Mouse (Mus musculus) ES-E14 (cell line): Measurements from ENCODE around the gene Olfr143. TPM values are rescaled to one million over a fixed set of nuclear protein-coding genes. Genes with fewer than 3 reads are reported as not detected.

ENCODE experiments used
- DNase-seq: peaks from one replicate; pipeline ENCODE4 v3.0.0-alpha.2; 2013; ENCODE audit warnings: low read depth, low spot score
- H3K27ac ChIP-seq: 2 replicates; pipeline ENCODE4 v1.5.1; 2012; ENCODE audit warnings: low read depth, mild to moderate bottlenecking, low read length, moderate library complexity, mixed read lengths; ENCODE audit not compliant: poor library complexity, insufficient read depth, severe bottlenecking
- H3K36me3 ChIP-seq: 2 replicates; pipeline ENCODE4 v1.6.1; 2012; ENCODE audit warnings: mild to moderate bottlenecking, low read length, moderate library complexity, mixed read lengths; ENCODE audit not compliant: control insufficient read depth, poor library complexity, insufficient read depth, severe bottlenecking
- H3K4me1 ChIP-seq, 2 experiments: fragments of 150-350 bp in 1 of 2; sonication (generic) in 1 of 2; 2 replicates each; pipeline ENCODE4 v1.6.1; 2012; ENCODE audit warnings: low read length in 2 of 2, mild to moderate bottlenecking in 1 of 2, mixed read lengths in 1 of 2; ENCODE audit not compliant: control insufficient read depth in 2 of 2, insufficient read depth in 2 of 2, poor library complexity in 1 of 2
- H3K4me3 ChIP-seq, 2 experiments: fragments of 150-350 bp in 1 of 2; sonication (generic) in 1 of 2; 2 replicates each; pipeline ENCODE4 v1.5.1; 2012; ENCODE audit warnings: low read length in 2 of 2, low read depth in 1 of 2, mild to moderate bottlenecking in 1 of 2, mixed read lengths in 1 of 2; ENCODE audit not compliant: insufficient read depth in 1 of 2, poor library complexity in 1 of 2, severe bottlenecking in 1 of 2
- H3K9ac ChIP-seq: 2 replicates; pipeline ENCODE4 v1.6.1; 2012; ENCODE audit warnings: low read depth, mild to moderate bottlenecking, low read length, mixed read lengths; ENCODE audit not compliant: poor library complexity, insufficient read depth, severe bottlenecking
- H3K9me3 ChIP-seq: fragments of 150-350 bp; sonication (generic); 2 replicates; pipeline ENCODE4 v1.6.1; 2012; ENCODE audit warnings: low read depth, mild to moderate bottlenecking, low read length; ENCODE audit not compliant: control insufficient read depth, insufficient read depth
- CHD2 ChIP-seq: IDR thresholded peaks from 2 replicates; pipeline ENCODE4 v1.6.1; 2014; ENCODE audit warnings: mild to moderate bottlenecking, low read depth, low read length, inconsistent platforms
- HCFC1 ChIP-seq: IDR thresholded peaks from 2 replicates; pipeline ENCODE4 v1.6.1; 2012; ENCODE audit warnings: low read length, inconsistent platforms, borderline replicate concordance; ENCODE audit not compliant: insufficient read depth
- MAFK ChIP-seq: IDR thresholded peaks from 2 replicates; pipeline ENCODE4 v1.6.1; 2014; ENCODE audit warnings: mild to moderate bottlenecking, low read depth, low read length, inconsistent platforms; ENCODE audit not compliant: insufficient read depth
- ZC3H11A ChIP-seq: IDR thresholded peaks from 2 replicates; pipeline ENCODE4 v1.6.1; 2012; ENCODE audit warnings: low read depth, mild to moderate bottlenecking, inconsistent platforms, low read length, borderline replicate concordance
- ZNF384 ChIP-seq: IDR thresholded peaks from 2 replicates; pipeline ENCODE4 v1.6.1; 2012; ENCODE audit warnings: low read depth, low read length, inconsistent platforms
- in situ Hi-C, 2 experiments: fragments of 600-800 bp; cut with MboI; formaldehyde crosslinking; loops; one replicate each; pipeline ENCODE4 v1.15.1; 2025; ENCODE audit warnings: low sequenced_read_pairs in 2 of 2, inconsistent platforms in 1 of 2; ENCODE audit not compliant: unreplicated experiment in 2 of 2
- total RNA-seq: library from RNA; depleted of rRNA; stranded (reverse); fragments of 300-350 nt; gene quantifications from 2 replicates; pipeline ENCODE4 v1.2.3, GENCODE M21; 2012; rRNA removed

Gene Olfr143
- total RNA-seq, 1 experiment, result not detected

DNA sequence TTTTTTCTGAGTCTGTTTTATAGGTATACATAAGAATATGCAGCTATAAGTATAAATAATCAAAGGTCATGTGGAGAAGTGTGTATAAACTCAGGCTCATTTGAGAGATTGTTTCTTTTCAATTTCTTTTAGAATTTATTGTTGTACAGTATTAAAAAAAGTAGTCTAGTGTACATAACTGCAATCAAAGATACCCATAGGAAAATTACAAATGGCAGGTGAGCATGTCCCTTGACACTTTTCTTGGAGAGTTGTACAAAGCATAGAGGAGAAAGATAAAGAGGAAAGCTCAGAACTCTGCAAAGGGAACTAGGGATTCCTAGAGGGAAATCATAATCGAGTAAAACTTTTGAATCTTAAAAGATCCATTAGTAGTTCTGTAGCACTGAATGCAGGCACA, 38.2 kb downstream of the Olfr143 start, which contains the start of gene Olfr896-ps1:
Olfr896-ps1 (plus strand) TSS at position 301 of the 400 bp plus-strand sequence.
- no peaks in the 10 kb centered on the region for H3K36me3 ChIP-seq
- in situ Hi-C loops, result no loop called here

More for the DNA sequence above, 38.2 kb downstream of the Olfr143 start, which contains the start of gene Olfr896-ps1:
- no peaks in the 10 kb centered on the region for H3K4me1 ChIP-seq
- no peak within 1 kb of the TSS for H3K4me3 ChIP-seq
- no peaks in the 10 kb centered on the region for H3K9me3 ChIP-seq
- H3K9ac ChIP-seq, result no peak within 1 kb of the TSS
- no peak for DNase-seq
- TF ChIP-seq ZC3H11A, result no peak
- no peak for TF ChIP-seq MAFK
- no peak for TF ChIP-seq CHD2
- TF ChIP-seq HCFC1, result no peak
- no peak for TF ChIP-seq ZNF384
- no peak within 1 kb of the TSS for H3K27ac ChIP-seq

Other genes with a start within 250 kb of the Olfr143 start
- gene Olfr883, start 227.0 kb upstream of the Olfr143 start, total RNA-seq, result not detected in 2 replicates
- gene Olfr884, start 206.2 kb upstream of the Olfr143 start, total RNA-seq, result 0.05 TPM in 1 of 2 replicates, not detected in the other
- gene Olfr885, start 191.5 kb upstream of the Olfr143 start, total RNA-seq, result not detected in 2 replicates
- gene Olfr887, start 168.7 kb upstream of the Olfr143 start, total RNA-seq, result not detected in 2 replicates
- not detected in 2 replicates for gene Olfr888, start 144.6 kb upstream of the Olfr143 start, total RNA-seq
- 0.27 and 0.48 TPM in 2 replicates for gene Olfr889, start 137.6 kb upstream of the Olfr143 start, total RNA-seq
- gene Olfr890, start 110.3 kb upstream of the Olfr143 start, total RNA-seq, result not detected in 2 replicates
- not detected in 2 replicates for gene Olfr891, start 72.0 kb upstream of the Olfr143 start, total RNA-seq
- gene Olfr893, start 44.4 kb upstream of the Olfr143 start, total RNA-seq, result not detected in 2 replicates
- not detected in 2 replicates for gene Olfr894, start 34.7 kb upstream of the Olfr143 start, total RNA-seq
- not detected in 2 replicates for gene Olfr895, start 15.1 kb downstream of the Olfr143 start, total RNA-seq
- not detected in 2 replicates for gene Olfr896-ps1, start 38.3 kb downstream of the Olfr143 start, total RNA-seq
- gene Olfr25, start 76.3 kb downstream of the Olfr143 start, total RNA-seq, result not detected in 2 replicates
- not detected in 2 replicates for gene Olfr898, start 95.6 kb downstream of the Olfr143 start, total RNA-seq
- not detected in 2 replicates for gene Olfr250, start 114.1 kb downstream of the Olfr143 start, total RNA-seq
- gene Olfr251, start 124.3 kb downstream of the Olfr143 start, total RNA-seq, result not detected in 2 replicates
- 0.49 and 0.53 TPM in 2 replicates for gene Olfr147, start 148.9 kb downstream of the Olfr143 start, total RNA-seq
- 0.26 and 0.58 TPM in 2 replicates for gene Olfr901, start 176.7 kb downstream of the Olfr143 start, total RNA-seq
- gene Olfr902, start 194.9 kb downstream of the Olfr143 start, total RNA-seq, result not detected in 2 replicates
- not detected in 2 replicates for gene Olfr904, start 210.4 kb downstream of the Olfr143 start, total RNA-seq
- not detected in 2 replicates for gene Olfr905, start 218.3 kb downstream of the Olfr143 start, total RNA-seq
- gene Olfr906, start 234.3 kb downstream of the Olfr143 start, total RNA-seq, result not detected in 2 replicates
- gene Olfr907, start 243.0 kb downstream of the Olfr143 start, total RNA-seq, result not detected in 2 replicates